Mouse (Mus musculus) liver, embryonic 11.5 days (tissue): ENCODE measurements at regions not wholly inside any gene's neighbourhood (a gene's known extent, or its start where the extent isn't known, plus 50 kb on each side); places are given as distances from the start of the nearest gene placed in this dataset.

Experiments used
- ATAC-seq: fragments of 200-750 bp; cut with Nextera tagmentation; replicated peaks from 2 replicates; pipeline ENCODE4 v1.8.0; 2017; ENCODE audit warnings: moderate number of reproducible peaks, mild to moderate bottlenecking, moderate TSS enrichment, moderate library complexity; ENCODE audit not compliant: low FRiP score
- DNase-seq: peaks from one replicate; pipeline ENCODE4 v3.0.0-alpha.2; 2017; ENCODE audit warnings: low spot score
- H3K27ac ChIP-seq: fragments of 300-500 bp; sonication (generic); 2 replicates; pipeline ENCODE4 v1.5.1; 2014; ENCODE audit warnings: mild to moderate bottlenecking, low read depth, low read length, control low read depth
- H3K27me3 ChIP-seq: fragments of 300-500 bp; sonication (generic); replicated peaks from 2 replicates; pipeline ENCODE4 v1.6.1; 2014; ENCODE audit warnings: low read length, mixed read lengths; ENCODE audit not compliant: control insufficient read depth, insufficient read depth
- H3K36me3 ChIP-seq: fragments of 300-500 bp; sonication (generic); 2 replicates; pipeline ENCODE4 v1.6.1; 2014; ENCODE audit warnings: mild to moderate bottlenecking, low read length, moderate library complexity, mixed read lengths; ENCODE audit not compliant: control insufficient read depth, insufficient read depth
- H3K4me1 ChIP-seq: fragments of 300-500 bp; sonication (generic); replicated peaks from 2 replicates; pipeline ENCODE4 v1.6.1; 2014; ENCODE audit warnings: low read length, mixed read lengths; ENCODE audit not compliant: control insufficient read depth, insufficient read depth
- H3K4me2 ChIP-seq: fragments of 300-500 bp; sonication (generic); 2 replicates; pipeline ENCODE4 v1.6.1; 2014; ENCODE audit warnings: mild to moderate bottlenecking, control low read depth, moderate library complexity
- H3K4me3 ChIP-seq: fragments of 300-500 bp; sonication (generic); 2 replicates; pipeline ENCODE4 v1.5.1; 2014; ENCODE audit warnings: low read depth, low read length, control low read depth
- H3K9ac ChIP-seq: fragments of 300-500 bp; sonication (generic); 2 replicates; pipeline ENCODE4 v1.6.1; 2014; ENCODE audit warnings: low read depth, low read length, control low read depth
- H3K9me3 ChIP-seq: fragments of 300-500 bp; sonication (generic); 2 replicates; pipeline ENCODE4 v1.6.1; 2016; ENCODE audit warnings: low read length, inconsistent platforms, mixed read lengths; ENCODE audit not compliant: control insufficient read depth
- WGBS: fragments of 180-500 bp; shearing (Covaris S2); extraction: QIAGEN DNeasy Blood & Tissue Kit; methylation state at CpG from one replicate; pipeline ENCODE4 v1.1.7; 2014; 5-methylcytosine and 5-hydroxymethylcytosine counted together

DNA sequence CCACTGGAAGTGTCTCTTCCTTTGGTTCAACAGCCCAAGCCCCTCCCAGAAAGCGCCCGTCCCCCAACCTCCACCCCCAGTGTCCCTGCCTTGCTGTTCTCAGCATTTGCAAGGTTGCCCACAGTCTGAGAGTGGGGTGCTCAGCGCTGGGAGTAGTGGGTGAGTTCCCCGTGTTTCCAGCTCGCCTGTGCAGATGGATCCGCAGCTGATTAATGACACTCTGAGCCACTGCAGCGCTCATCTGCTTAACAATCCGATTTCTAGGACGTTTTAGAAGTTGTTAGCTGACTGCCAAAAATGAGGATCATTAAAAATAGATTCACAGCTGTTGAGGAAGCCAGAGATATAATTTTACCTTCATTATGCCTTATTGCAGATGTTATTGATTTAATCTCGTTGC lies 280.0 kb upstream of the Npvf start:
- DNase-seq (no peak), ATAC-seq (no peak)
- WGBS, result 70% methylated on average over 10 of the region's 10 CpGs
- Histone ChIP-seq H3K4me1 (no peaks in the 10 kb centered on the region), H3K9ac (no peak overlapping the region), H3K36me3 (no peaks in the 10 kb centered on the region), H3K4me2 (no peak overlapping the region), H3K27me3 (no peaks in the 10 kb centered on the region), H3K27ac (no peak overlapping the region), H3K4me3 (no peak overlapping the region), H3K9me3 (no peaks in the 10 kb centered on the region)

DNA sequence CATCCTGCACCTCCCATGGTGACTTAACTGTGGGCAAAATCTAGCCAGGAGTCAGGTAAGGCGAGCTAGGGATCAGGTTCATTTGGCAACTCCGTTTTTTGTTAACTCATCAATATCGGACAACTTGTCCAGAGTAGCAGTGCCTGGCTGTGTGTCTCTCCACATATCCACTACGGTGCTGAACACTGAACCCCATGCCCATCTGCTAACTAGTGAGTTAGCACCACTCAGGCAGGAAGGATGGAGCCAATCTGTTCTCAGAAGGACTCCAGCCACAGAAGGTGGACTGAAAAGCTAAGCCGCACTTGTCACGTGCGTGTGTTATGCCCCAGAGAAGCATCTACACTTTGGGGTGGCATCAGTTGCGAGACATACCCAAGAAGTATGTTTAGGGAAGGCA lies 282.1 kb upstream of the Npvf start:
- no peaks in the 10 kb centered on the region for H3K9me3 ChIP-seq
- 80% methylated on average over 8 of the region's 8 CpGs for WGBS
- no peaks in the 10 kb centered on the region for H3K4me1 ChIP-seq
- no peak overlapping the region for H3K4me2 ChIP-seq
- no peaks in the 10 kb centered on the region for H3K27me3 ChIP-seq
- H3K27ac ChIP-seq, result no peak overlapping the region
- H3K36me3 ChIP-seq, result no peaks in the 10 kb centered on the region
- no peak for DNase-seq
- H3K9ac ChIP-seq, result no peak overlapping the region
- no peak for ATAC-seq
- no peak overlapping the region for H3K4me3 ChIP-seq

DNA sequence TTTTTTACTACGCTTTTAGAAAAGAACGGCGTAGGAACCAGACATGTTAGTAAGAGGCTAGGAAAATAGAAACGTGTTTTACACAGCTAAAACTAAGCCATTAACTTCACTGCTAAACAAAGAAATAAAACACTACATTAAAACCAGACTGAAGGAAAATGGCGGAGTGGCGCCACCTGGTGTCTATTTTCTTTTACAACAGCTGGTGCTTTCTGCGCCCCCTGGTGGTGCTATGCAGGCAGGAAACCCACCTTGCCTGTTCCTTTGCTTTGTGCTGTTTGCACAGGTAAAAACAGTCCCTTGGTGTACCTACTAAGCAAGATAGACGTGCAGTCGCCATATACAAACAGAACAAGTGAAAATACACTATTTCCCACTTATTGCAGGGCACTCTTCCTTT lies 282.9 kb upstream of the Npvf start:
- WGBS, result 25% methylated on average over 9 of the region's 9 CpGs
- ATAC-seq (no peak), DNase-seq (peak; percentile 69)
- no peak overlapping the region for H3K27ac ChIP-seq
- H3K4me1 ChIP-seq, result no peaks in the 10 kb centered on the region
- no peaks in the 10 kb centered on the region for H3K9me3 ChIP-seq
- no peak overlapping the region for H3K9ac ChIP-seq
- H3K36me3 ChIP-seq, result no peaks in the 10 kb centered on the region
- H3K4me2 ChIP-seq, result no peak overlapping the region
- no peaks in the 10 kb centered on the region for H3K27me3 ChIP-seq
- H3K4me3 ChIP-seq, result no peak overlapping the region

DNA sequence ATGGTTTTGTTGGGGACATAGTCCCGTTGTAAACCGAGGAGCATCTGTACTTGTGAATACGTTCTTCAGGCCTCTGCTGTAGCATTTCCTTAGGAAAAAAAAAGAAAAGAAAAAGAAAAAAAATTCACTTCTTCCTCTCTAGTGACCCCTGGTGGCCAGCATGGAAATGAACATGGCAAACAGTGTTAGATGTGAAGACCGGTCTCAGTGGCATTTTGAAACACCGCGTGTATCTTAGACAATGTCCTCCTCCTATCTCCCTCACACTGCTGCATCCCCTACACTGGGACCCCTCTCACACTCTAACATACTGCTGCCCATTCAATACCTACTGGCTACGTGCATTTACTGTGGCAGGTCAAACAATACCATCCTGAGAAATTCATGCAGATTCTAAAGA lies 284.6 kb upstream of the Npvf start:
- no peak overlapping the region for H3K4me3 ChIP-seq
- H3K9me3 ChIP-seq, result no peaks in the 10 kb centered on the region
- WGBS, result 27% methylated on average over 7 of the region's 7 CpGs
- no peaks in the 10 kb centered on the region for H3K27me3 ChIP-seq
- no peaks in the 10 kb centered on the region for H3K36me3 ChIP-seq
- no peak for ATAC-seq
- no peak overlapping the region for H3K27ac ChIP-seq
- DNase-seq, result no peak
- H3K4me1 ChIP-seq, result no peaks in the 10 kb centered on the region
- H3K4me2 ChIP-seq, result no peak overlapping the region
- H3K9ac ChIP-seq, result no peak overlapping the region

DNA sequence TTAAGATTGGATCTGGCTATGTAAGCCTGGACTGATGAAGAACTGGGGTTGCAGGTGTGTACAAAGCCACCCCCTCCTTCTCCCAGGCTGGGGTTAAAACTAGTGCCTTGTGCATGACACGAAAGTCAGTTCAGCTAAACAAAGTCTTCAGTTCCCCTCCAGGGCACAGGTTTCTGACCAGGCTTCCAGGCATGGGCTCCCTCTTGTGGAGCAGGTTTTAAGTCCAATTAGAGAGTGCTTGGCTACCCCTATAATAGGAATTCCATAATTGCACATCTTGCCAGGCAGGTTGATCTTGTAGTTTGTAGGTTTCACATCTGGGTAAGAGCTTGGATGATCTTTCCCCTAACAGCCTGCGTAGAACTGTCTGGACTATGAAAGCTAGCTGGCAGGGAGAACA lies 285.2 kb upstream of the Npvf start:
- Histone ChIP-seq H3K4me1 (no peaks in the 10 kb centered on the region), H3K27ac (no peak overlapping the region), H3K27me3 (no peaks in the 10 kb centered on the region), H3K9ac (no peak overlapping the region), H3K9me3 (no peaks in the 10 kb centered on the region), H3K4me3 (no peak overlapping the region), H3K36me3 (no peaks in the 10 kb centered on the region), H3K4me2 (no peak overlapping the region)
- DNase-seq, result no peak
- ATAC-seq, result no peak
- WGBS, result 56% methylated on average over 2 of the region's 2 CpGs

DNA sequence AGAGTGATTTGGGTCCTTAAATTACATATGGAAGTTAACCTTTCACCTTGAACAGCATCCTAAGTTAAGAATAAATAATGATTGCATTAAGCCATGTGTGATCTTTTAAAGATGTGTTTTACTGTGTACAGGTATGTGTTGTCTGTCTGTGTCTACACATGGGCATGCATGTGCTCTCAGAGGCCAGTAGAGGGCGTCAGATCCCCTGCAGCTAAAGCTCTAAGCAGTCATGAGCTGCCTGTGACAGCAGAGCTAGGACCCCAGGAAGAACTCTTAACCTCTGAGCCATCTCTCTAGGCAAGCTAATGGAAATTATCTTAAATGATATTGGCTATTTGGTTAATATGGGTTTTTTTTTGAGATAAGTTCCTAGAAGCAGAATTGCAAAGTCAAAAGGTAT lies 285.9 kb upstream of the Npvf start:
- H3K9me3 ChIP-seq, result no peaks in the 10 kb centered on the region
- WGBS, result 4% methylated on average over 1 of the region's 1 CpGs
- no peak for ATAC-seq
- no peak overlapping the region for H3K4me2 ChIP-seq
- H3K27ac ChIP-seq, result no peak overlapping the region
- no peak overlapping the region for H3K4me3 ChIP-seq
- no peak overlapping the region for H3K9ac ChIP-seq
- no peak for DNase-seq
- no peaks in the 10 kb centered on the region for H3K4me1 ChIP-seq
- no peaks in the 10 kb centered on the region for H3K36me3 ChIP-seq
- H3K27me3 ChIP-seq, result no peaks in the 10 kb centered on the region

DNA sequence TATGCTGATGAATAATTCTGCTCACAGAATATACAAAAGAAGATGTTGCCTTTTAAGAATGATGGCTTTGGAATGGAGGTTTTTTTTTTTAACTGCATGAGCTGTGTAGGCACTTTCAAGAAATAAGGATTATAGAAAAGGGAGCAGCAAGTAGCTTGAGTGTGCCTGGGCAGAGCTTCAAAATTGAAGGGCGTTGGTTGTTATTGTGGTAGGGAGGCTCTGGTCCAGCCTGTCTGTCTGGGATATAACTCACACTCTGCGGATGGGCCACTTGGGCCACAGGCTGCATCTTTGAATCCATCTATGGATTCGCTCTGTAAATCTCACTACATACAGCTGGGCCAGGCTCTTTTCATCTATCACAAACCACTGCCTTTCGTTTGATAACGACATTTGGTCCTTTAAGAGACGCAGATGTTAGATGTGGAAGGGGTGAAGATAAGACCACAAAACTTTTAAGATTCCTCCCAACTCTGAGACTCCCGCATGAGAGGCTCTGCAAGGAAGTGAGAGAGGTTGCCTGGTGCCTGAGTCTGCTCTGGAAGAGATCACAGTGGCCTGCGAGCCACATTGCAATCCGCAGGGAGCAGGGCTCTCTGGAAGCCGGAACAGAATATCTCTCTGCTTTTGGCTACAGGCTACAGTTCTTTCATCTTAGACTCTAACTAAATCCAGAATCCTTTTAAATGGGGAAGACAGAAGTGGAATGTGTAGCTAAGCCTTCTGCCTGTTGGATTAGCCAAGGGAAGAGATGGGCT lies 286.6 kb upstream of the Npvf start:
- H3K4me1 ChIP-seq, result no peaks in the 10 kb centered on the region
- 57% methylated on average over 10 of the region's 10 CpGs for WGBS

DNA sequence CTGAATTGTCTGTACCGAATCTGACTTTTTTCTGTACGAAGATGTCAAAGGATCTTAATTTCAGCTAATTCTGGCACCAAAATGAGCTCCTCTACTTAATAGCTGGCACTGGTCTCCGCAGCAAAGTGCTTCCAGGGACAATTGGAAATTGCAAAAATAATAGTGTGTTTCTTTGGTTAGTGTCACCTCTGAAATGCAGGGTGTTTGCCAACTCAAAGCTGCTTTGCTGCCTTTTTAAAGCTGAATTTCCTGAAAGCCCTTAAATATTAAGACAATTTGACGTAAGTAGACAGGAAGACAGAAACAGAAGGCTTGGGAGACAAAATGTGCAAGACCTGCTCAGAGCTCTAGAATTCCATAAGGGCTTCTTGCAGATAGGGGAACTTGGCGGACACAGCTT lies 288.5 kb upstream of the Npvf start:
- ATAC-seq, result no peak
- H3K27me3 ChIP-seq, result no peaks in the 10 kb centered on the region
- H3K27ac ChIP-seq, result no peak overlapping the region
- H3K4me3 ChIP-seq, result no peak overlapping the region
- no peak for DNase-seq
- H3K36me3 ChIP-seq, result no peaks in the 10 kb centered on the region
- no peak overlapping the region for H3K9ac ChIP-seq
- WGBS, result 83% methylated on average over 5 of the region's 5 CpGs
- H3K4me2 ChIP-seq, result no peak overlapping the region
- H3K4me1 ChIP-seq, result no peaks in the 10 kb centered on the region
- H3K9me3 ChIP-seq, result no peaks in the 10 kb centered on the region

More for the DNA sequence above, 286.6 kb upstream of the Npvf start:
- no peaks in the 10 kb centered on the region for H3K9me3 ChIP-seq
- H3K4me2 ChIP-seq, result no peak overlapping the region
- H3K4me3 ChIP-seq, result no peak overlapping the region
- DNase-seq, result no peak
- no peaks in the 10 kb centered on the region for H3K27me3 ChIP-seq
- no peak overlapping the region for H3K9ac ChIP-seq
- no peak overlapping the region for H3K27ac ChIP-seq
- no peaks in the 10 kb centered on the region for H3K36me3 ChIP-seq
- no peak for ATAC-seq

DNA sequence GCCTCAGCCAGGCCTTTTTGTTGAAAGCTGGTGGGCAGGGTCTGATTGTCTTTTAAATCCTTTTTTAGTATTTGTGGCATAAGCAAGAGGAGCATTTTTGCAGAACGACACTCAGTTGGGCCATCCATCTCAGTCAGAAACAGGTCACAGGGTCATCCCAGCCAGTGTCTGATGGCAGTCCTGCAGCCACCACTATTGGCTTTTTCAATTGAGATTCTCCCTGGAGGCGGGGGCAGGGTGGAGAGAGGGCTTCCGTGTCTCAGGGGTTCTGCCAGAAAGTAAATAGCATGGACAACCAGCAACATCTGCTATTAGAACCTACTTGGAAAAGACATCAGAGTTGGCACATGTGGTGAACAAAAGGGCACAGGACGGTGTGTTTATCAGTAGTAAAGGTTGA lies 293.8 kb upstream of the Npvf start:
- no peak overlapping the region for H3K4me3 ChIP-seq
- DNase-seq (no peak), ATAC-seq (no peak)
- no peak overlapping the region for H3K27ac ChIP-seq
- H3K4me1 ChIP-seq, result no peaks in the 10 kb centered on the region
- H3K36me3 ChIP-seq, result no peaks in the 10 kb centered on the region
- no peak overlapping the region for H3K9ac ChIP-seq
- H3K9me3 ChIP-seq, result no peaks in the 10 kb centered on the region
- no peaks in the 10 kb centered on the region for H3K27me3 ChIP-seq
- H3K4me2 ChIP-seq, result no peak overlapping the region
- WGBS, result 59% methylated on average over 4 of the region's 4 CpGs
